Mouse (Mus musculus): ENCODE measurements around the gene Rgs9.

DNA sequence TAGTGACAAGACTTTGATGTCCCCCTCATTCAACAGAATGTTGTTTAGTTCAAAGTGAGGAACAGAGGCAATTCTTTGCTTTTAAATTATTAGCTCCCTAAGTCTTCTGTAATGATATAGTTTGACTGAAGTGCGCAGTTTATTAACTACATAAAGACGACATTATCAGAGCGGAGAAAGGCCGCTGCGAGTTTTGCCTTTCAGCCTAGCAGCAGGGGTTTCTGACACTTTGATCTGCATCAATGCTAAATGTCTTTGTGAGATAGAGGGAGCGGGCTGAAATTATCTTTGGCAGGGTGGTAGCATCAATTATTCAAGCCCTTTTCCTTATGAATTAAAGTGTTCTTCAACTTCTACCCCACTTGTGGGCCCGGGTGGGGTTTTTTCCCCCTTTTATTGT lies 87.6 kb downstream of the Rgs9 start:
- TF ChIP-seq CTCF (IDR thresholded peaks at IDR 0.05; ENCODE audit: low read depth) (no peak), EP300 (optimal IDR thresholded peaks at IDR 0.05) (no peak)
